ENCODE assay signal across 13 mouse cellular contexts in genomic region chr11:95596704-95597103, GRCm38 (mm10). TPM values are rescaled to one million over a fixed set of nuclear protein-coding genes. Genes with fewer than 3 reads are reported as not detected.
A peak's percentile ranks its signal among the peaks of the same experiment; 100 is the strongest.
DNase-seq lines count a peak whose midpoint lies in the region; ATAC-seq lines count a peak whose summit lies in the region.
"Had no signal": no experiment of that assay in that cellular context is flagged by ENCODE, and none has a peak within 500 bp of the region (broad histone marks: within the 10 kb centered on the region; RNA-seq: fewer than 3 reads in every experiment).

No protein-coding gene starts in this region.

- H3K4me3 ChIP-seq in kidney, embryonic 14.5 days (ENCODE audit: low read length), result no peak overlapping the region
- H3K4me3 ChIP-seq in embryonic facial prominence, embryonic 13.5 days, result no peak overlapping the region
- H3K4me3 ChIP-seq: liver, embryonic 12.5 days had no signal

- no peak for ATAC-seq in kidney, embryonic 14.5 days (ENCODE audit: low FRiP score, low TSS enrichment)
- ATAC-seq in embryonic facial prominence, embryonic 13.5 days (ENCODE audit: insufficient number of reproducible peaks, insufficient read depth, low FRiP score, low TSS enrichment, low read depth), result no peak
- ATAC-seq: forebrain, embryonic 14.5 days; liver, embryonic 12.5 days; midbrain, embryonic 16.5 days had no signal

- intact Hi-C loops in gastrocnemius, postnatal 14 days (cut with DNase I; ENCODE audit: low total_unique reads), result no loop called here

- WGBS in kidney, embryonic 14.5 days, result 38% methylated on average over 11 of the region's 11 CpGs
- WGBS in embryonic facial prominence, embryonic 13.5 days, result 47% methylated on average over 11 of the region's 11 CpGs

- peaks cover 40% of the 10 kb centered on the region for H3K4me1 ChIP-seq in kidney, embryonic 14.5 days (ENCODE audit: control insufficient read depth, insufficient read depth, low read length)
- H3K4me1 ChIP-seq in embryonic facial prominence, embryonic 13.5 days, result peaks cover 38% of the 10 kb centered on the region

- no peaks in the 10 kb centered on the region for H3K27me3 ChIP-seq in kidney, embryonic 14.5 days (ENCODE audit: control insufficient read depth, insufficient read depth, low read length)
- peaks cover 75% of the 10 kb centered on the region for H3K27me3 ChIP-seq in embryonic facial prominence, embryonic 13.5 days

- no peaks in the 10 kb centered on the region for H3K9me3 ChIP-seq in kidney, embryonic 14.5 days (ENCODE audit: control insufficient read depth, low read length)
- no peaks in the 10 kb centered on the region for H3K9me3 ChIP-seq in embryonic facial prominence, embryonic 13.5 days
- H3K9me3 ChIP-seq: liver, embryonic 12.5 days had no signal

- H3K36me3 ChIP-seq in kidney, embryonic 14.5 days (ENCODE audit: control insufficient read depth, insufficient read depth, low read length), result no peaks in the 10 kb centered on the region
- no peaks in the 10 kb centered on the region for H3K36me3 ChIP-seq in embryonic facial prominence, embryonic 13.5 days
- H3K36me3 ChIP-seq: liver, embryonic 12.5 days had no signal

- peak; percentile 47 for DNase-seq in gastrocnemius, postnatal 14 days
- DNase-seq in gastrocnemius, postnatal 10 days, result no peak
- no peak for DNase-seq in kidney, adult 11 months
- peak; percentile 53 for DNase-seq in kidney, postnatal 14 days
- DNase-seq in right cerebral cortex, postnatal 4 days, result no peak
- DNase-seq: cerebellum, adult 9-11 months; thymus, postnatal 25 days had no signal

- peak overlapping the region; percentile 72; the same call in 1 of the 2 replicates for H3K27ac ChIP-seq in kidney, embryonic 14.5 days (ENCODE audit: low read depth, low read length)
- no peak overlapping the region for H3K27ac ChIP-seq in embryonic facial prominence, embryonic 13.5 days
- H3K27ac ChIP-seq: liver, embryonic 12.5 days had no signal

- H3K4me2 ChIP-seq in kidney, embryonic 14.5 days (replicated peaks; ENCODE audit: low read depth, low read length), result no peak overlapping the region
- 0 out of 2 replicates have a peak overlapping the region, but pooled peaks have one; percentile 7 for H3K4me2 ChIP-seq in embryonic facial prominence, embryonic 13.5 days
- H3K4me2 ChIP-seq: liver, embryonic 12.5 days had no signal

- 0 out of 2 replicates have a peak overlapping the region, but pooled peaks have one; percentile 35 for H3K9ac ChIP-seq in kidney, embryonic 14.5 days (ENCODE audit: low read depth, low read length)
- H3K9ac ChIP-seq in embryonic facial prominence, embryonic 13.5 days, result 0 out of 2 replicates have a peak overlapping the region, but pooled peaks have one; percentile 16
- H3K9ac ChIP-seq: liver, embryonic 12.5 days had no signal

RNA-seq across cellular contexts. Expression of gene Ngfr, which starts 9.2 kb away (rescaled TPM):
- total RNA-seq in gastrocnemius, postnatal 14 days (2021), result 1 to 10 TPM; 1.5 to 4.3 TPM
- total RNA-seq in gastrocnemius, postnatal 10 days (2021), result 1 to 10 TPM; 8.1 to 8.5 TPM
- polyA plus RNA-seq in kidney, embryonic 14.5 days (2014; fragmentation: Nextera tagmentation; extraction: Ambion mirVana), result 16.8 and 23.4 TPM in 2 replicates
- polyA plus RNA-seq in embryonic facial prominence, embryonic 13.5 days (2015; fragmentation: Nextera tagmentation; extraction: Ambion mirVana), result 25.4 and 27.2 TPM in 2 replicates
- total RNA-seq: granulocyte monocyte progenitor cell, adult 5-6 weeks had no signal

Comparison
In these comparisons a context has a peak if more than half of its experiments do, and no peak if none do; other contexts are left out.
1. DNase-seq: peak in gastrocnemius, postnatal 14 days (single experiment) and kidney, postnatal 14 days (single experiment); none in gastrocnemius, postnatal 10 days (single experiment), kidney, adult 11 months (single experiment) and right cerebral cortex, postnatal 4 days (single experiment).